Mouse (Mus musculus) testis, adult 2 months (tissue): ENCODE data around the gene Chac2. TPM values are rescaled to one million over a fixed set of nuclear protein-coding genes. Genes with fewer than 3 reads are reported as not detected.

Experiments
- H3K27ac ChIP-seq: fragments of 200-500 bp; 2 replicates; pipeline ENCODE4 v1.5.1; 2012; ENCODE audit warnings: low read depth, low read length; ENCODE audit not compliant: control insufficient read depth, insufficient read depth
- H3K27me3 ChIP-seq: fragments of 200-500 bp; 2 replicates; pipeline ENCODE4 v1.6.1; 2012; ENCODE audit warnings: mild to moderate bottlenecking, low read length, moderate library complexity; ENCODE audit not compliant: control insufficient read depth, insufficient read depth
- H3K36me3 ChIP-seq: fragments of 200-500 bp; 2 replicates; pipeline ENCODE4 v1.6.1; 2012; ENCODE audit warnings: mild to moderate bottlenecking, low read length; ENCODE audit not compliant: control insufficient read depth, insufficient read depth
- H3K4me1 ChIP-seq: fragments of 200-500 bp; 2 replicates; pipeline ENCODE4 v1.6.1; 2012; ENCODE audit warnings: low read length; ENCODE audit not compliant: control insufficient read depth, insufficient read depth
- H3K4me3 ChIP-seq: fragments of 200-500 bp; 2 replicates; pipeline ENCODE4 v1.5.1; 2012; ENCODE audit warnings: low read depth, mild to moderate bottlenecking, low read length, moderate library complexity, mixed read lengths; ENCODE audit not compliant: control insufficient read depth
- CTCF ChIP-seq: fragments of 200-500 bp; IDR thresholded peaks from 2 replicates; pipeline ENCODE4 v1.5.1; 2012; ENCODE audit warnings: low read depth, mild to moderate bottlenecking, inconsistent platforms, low read length, moderate library complexity; ENCODE audit not compliant: control insufficient read depth, insufficient read depth, insufficient replicate concordance
- POLR2A ChIP-seq: fragments of 200-500 bp; IDR thresholded peaks from 2 replicates; pipeline ENCODE4 v1.6.1; 2012; ENCODE audit warnings: low read depth, mild to moderate bottlenecking, inconsistent platforms, low read length, moderate library complexity; ENCODE audit not compliant: control insufficient read depth
- polyA plus RNA-seq: library from polyadenylated mRNA; depleted of rRNA; stranded (reverse); fragments of >200 nt; gene quantifications from 2 replicates; pipeline ENCODE4 v1.2.3, GENCODE M21; 2012; rRNA removed

Chac2 gene
- polyA plus RNA-seq, 1 experiment, result 1.6 TPM

DNA sequence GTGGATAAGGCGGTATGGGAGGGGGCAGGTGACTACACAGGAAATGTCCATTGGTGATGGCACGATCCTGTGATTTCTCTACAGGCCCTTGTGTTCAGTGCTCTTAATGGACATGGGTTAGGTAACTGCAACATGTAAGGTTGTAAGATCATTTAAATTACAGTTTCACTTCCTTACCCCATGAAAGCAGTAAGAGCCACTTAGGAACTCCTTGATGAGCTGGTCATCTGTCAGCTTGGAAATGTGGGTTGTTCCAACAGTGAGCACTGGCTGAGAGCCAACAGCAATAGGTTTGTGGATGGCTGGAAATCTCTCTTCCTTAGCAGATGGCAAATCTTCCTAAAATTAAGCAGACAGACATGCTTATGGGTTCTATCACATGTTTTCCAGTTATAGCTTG is 42.6 kb downstream of the Chac2 start:
- Histone ChIP-seq H3K27me3 (no peaks in the 10 kb centered on the region), H3K4me1 (no peaks in the 10 kb centered on the region), H3K27ac (no peak overlapping the region), H3K4me3 (no peak overlapping the region), H3K36me3 (peaks cover 2% of the 10 kb centered on the region)
- TF ChIP-seq CTCF (no peak), POLR2A (no peak)

DNA sequence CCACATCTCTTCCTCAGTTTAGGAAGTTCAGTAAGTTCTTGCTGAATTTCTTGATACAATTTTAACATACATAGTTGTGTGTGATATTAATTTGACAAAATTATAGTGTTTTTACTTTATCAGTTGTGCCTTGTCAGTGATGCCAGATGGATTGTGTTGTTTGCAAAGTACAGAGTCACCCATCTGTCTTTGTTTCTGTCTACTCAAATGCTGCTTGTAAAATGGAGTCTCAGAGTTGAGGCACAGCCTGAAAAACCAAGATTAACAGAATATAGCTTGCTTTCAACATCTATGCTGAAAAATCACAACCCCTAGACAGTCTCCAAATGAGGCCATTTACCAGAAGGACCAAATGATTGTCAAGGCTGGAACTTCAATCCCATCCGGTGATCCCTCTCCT is 57.7 kb downstream of the Chac2 start:
- H3K27ac ChIP-seq, result no peak overlapping the region
- no peaks in the 10 kb centered on the region for H3K4me1 ChIP-seq
- no peaks in the 10 kb centered on the region for H3K27me3 ChIP-seq
- no peak for TF ChIP-seq POLR2A
- no peak for TF ChIP-seq CTCF
- H3K36me3 ChIP-seq, result no peaks in the 10 kb centered on the region
- no peak overlapping the region for H3K4me3 ChIP-seq

DNA sequence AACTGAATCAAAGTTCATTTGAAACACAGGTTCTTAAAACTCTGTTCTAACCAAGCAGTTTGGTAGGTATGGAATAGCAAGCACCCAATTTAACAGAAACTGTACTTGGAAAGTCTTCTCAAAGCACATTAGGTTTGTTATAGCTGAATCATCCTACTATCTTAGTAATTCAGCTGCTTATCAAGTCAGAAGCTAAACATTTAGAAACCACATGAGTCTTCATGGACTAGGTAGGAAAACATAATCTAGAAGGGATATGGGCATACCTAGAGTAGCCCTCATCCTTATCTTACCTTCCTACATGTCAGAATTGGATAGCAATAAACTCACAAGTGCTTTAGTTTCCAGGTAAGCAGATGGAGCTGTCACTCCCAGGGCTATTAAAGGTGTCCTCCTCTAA is 58.1 kb downstream of the Chac2 start:
- H3K27ac ChIP-seq, result no peak overlapping the region
- TF ChIP-seq CTCF (no peak), POLR2A (no peak)
- no peaks in the 10 kb centered on the region for H3K36me3 ChIP-seq
- no peaks in the 10 kb centered on the region for H3K27me3 ChIP-seq
- no peaks in the 10 kb centered on the region for H3K4me1 ChIP-seq
- H3K4me3 ChIP-seq, result no peak overlapping the region

Other genes starting within 250 kb of the Chac2 start
- 81.8 and 102 TPM in 2 replicates for gene Psme4, start 214.6 kb downstream of the Chac2 start, polyA plus RNA-seq
- 0.29 and 0.41 TPM in 2 replicates for gene Gpr75, start 101.0 kb downstream of the Chac2 start, polyA plus RNA-seq
- 5.4 and 5.9 TPM in 2 replicates for gene Asb3, start 100.9 kb downstream of the Chac2 start, polyA plus RNA-seq
- 35.2 and 48.0 TPM in 2 replicates for gene Erlec1, start 32.0 kb downstream of the Chac2 start, polyA plus RNA-seq
- not detected in 2 replicates for gene Gm17332, start 196.1 kb upstream of the Chac2 start, polyA plus RNA-seq